Mouse (Mus musculus) small intestine, adult 2 months (tissue): ENCODE measurements at regions not wholly inside any gene's neighbourhood (a gene's known extent, or its start where the extent isn't known, plus 50 kb on each side); places are given as distances from the start of the nearest gene placed in this dataset.

Source experiments
- H3K27ac ChIP-seq: fragments of 200-500 bp; 2 replicates; pipeline ENCODE4 v1.5.1; 2012; ENCODE audit warnings: low read depth, low read length, control low read depth, inconsistent platforms; ENCODE audit not compliant: insufficient read depth
- H3K27me3 ChIP-seq: fragments of 200-500 bp; 2 replicates; pipeline ENCODE4 v1.6.1; 2012; ENCODE audit warnings: mild to moderate bottlenecking, moderate library complexity, low read length, inconsistent platforms; ENCODE audit not compliant: control insufficient read depth, insufficient read depth
- H3K36me3 ChIP-seq: fragments of 200-500 bp; 2 replicates; pipeline ENCODE4 v1.6.1; 2012; ENCODE audit warnings: mild to moderate bottlenecking, low read length, control low read depth, inconsistent platforms; ENCODE audit not compliant: control insufficient read depth, insufficient read depth
- H3K4me1 ChIP-seq: fragments of 200-500 bp; 2 replicates; pipeline ENCODE4 v1.6.1; 2012; ENCODE audit warnings: low read length, inconsistent platforms, mixed read lengths; ENCODE audit not compliant: control insufficient read depth, insufficient read depth, insufficient read length
- H3K4me3 ChIP-seq: fragments of 200-500 bp; 2 replicates; pipeline ENCODE4 v1.5.1; 2012; ENCODE audit warnings: low read depth, mild to moderate bottlenecking, control low read depth, inconsistent platforms, low read length, moderate library complexity
- CTCF ChIP-seq: fragments of 200-500 bp; IDR thresholded peaks from 2 replicates; pipeline ENCODE4 v1.5.1; 2012; ENCODE audit warnings: low read depth, mild to moderate bottlenecking, control low read depth, inconsistent platforms, low read length, moderate library complexity, mixed read lengths; ENCODE audit not compliant: insufficient replicate concordance, insufficient read length; ENCODE audit errors: extremely low read depth
- POLR2A ChIP-seq: fragments of 200-500 bp; IDR thresholded peaks from 2 replicates; pipeline ENCODE4 v1.6.1; 2012; ENCODE audit warnings: low read depth, mild to moderate bottlenecking, control low read depth, inconsistent platforms, low read length, moderate library complexity
- WGBS: fragments of 180-500 bp; shearing (Covaris S2); methylation state at CpG from one replicate; pipeline ENCODE4 v1.1.7; 2018; 5-methylcytosine and 5-hydroxymethylcytosine counted together

GRCm38 (mm10) chr17:10033510-10033909 lies 286.1 kb downstream of the Qk start:
- Histone ChIP-seq H3K36me3 (no peaks in the 10 kb centered on the region), H3K4me1 (no peaks in the 10 kb centered on the region), H3K27me3 (no peaks in the 10 kb centered on the region), H3K4me3 (no peak overlapping the region), H3K27ac (no peak overlapping the region)
- 64% methylated on average over 4 of the region's 4 CpGs for WGBS
- TF ChIP-seq POLR2A, result no peak
- TF ChIP-seq CTCF, result no peak

GRCm38 (mm10) chr17:10031033-10031432 lies 288.6 kb downstream of the Qk start:
- no peak overlapping the region for H3K4me3 ChIP-seq
- H3K36me3 ChIP-seq, result no peaks in the 10 kb centered on the region
- TF ChIP-seq CTCF (no peak), POLR2A (no peak)
- WGBS, result 60% methylated on average over 3 of the region's 3 CpGs
- no peak overlapping the region for H3K27ac ChIP-seq
- no peaks in the 10 kb centered on the region for H3K27me3 ChIP-seq
- H3K4me1 ChIP-seq, result no peaks in the 10 kb centered on the region

GRCm38 (mm10) chr17:10026770-10027169 lies 292.9 kb downstream of the Qk start:
- Histone ChIP-seq H3K4me1 (no peaks in the 10 kb centered on the region), H3K27me3 (no peaks in the 10 kb centered on the region), H3K27ac (no peak overlapping the region), H3K4me3 (no peak overlapping the region), H3K36me3 (no peaks in the 10 kb centered on the region)
- no peak for TF ChIP-seq POLR2A
- TF ChIP-seq CTCF, result no peak

- 88% methylated on average over 5 of the region's 5 CpGs for WGBS
- no peak overlapping the region for H3K4me3 ChIP-seq
Measured at GRCm38 (mm10) chr17:10025212-10025611, 294.4 kb downstream of the Qk start.

GRCm38 (mm10) chr17:10024323-10024722 lies 295.3 kb downstream of the Qk start:
- H3K27ac ChIP-seq, result no peak overlapping the region
- H3K36me3 ChIP-seq, result no peaks in the 10 kb centered on the region
- H3K4me1 ChIP-seq, result no peaks in the 10 kb centered on the region
- no peaks in the 10 kb centered on the region for H3K27me3 ChIP-seq
- H3K4me3 ChIP-seq, result no peak overlapping the region
- no peak for TF ChIP-seq POLR2A
- no peak for TF ChIP-seq CTCF

More at GRCm38 (mm10) chr17:10025212-10025611, 294.4 kb downstream of the Qk start:
- no peak for TF ChIP-seq CTCF
- TF ChIP-seq POLR2A, result no peak
- H3K36me3 ChIP-seq, result no peaks in the 10 kb centered on the region
- H3K4me1 ChIP-seq, result no peaks in the 10 kb centered on the region
- no peak overlapping the region for H3K27ac ChIP-seq
- no peaks in the 10 kb centered on the region for H3K27me3 ChIP-seq

- TF ChIP-seq CTCF (no peak), POLR2A (no peak)
- Histone ChIP-seq H3K36me3 (no peaks in the 10 kb centered on the region), H3K4me1 (no peaks in the 10 kb centered on the region), H3K4me3 (no peak overlapping the region), H3K27me3 (no peaks in the 10 kb centered on the region), H3K27ac (no peak overlapping the region)
- 79% methylated on average over 3 of the region's 3 CpGs for WGBS
Measured at GRCm38 (mm10) chr17:10012161-10012560, 307.5 kb downstream of the Qk start.

GRCm38 (mm10) chr17:10011728-10012127 lies 307.9 kb downstream of the Qk start:
- Histone ChIP-seq H3K4me1 (no peaks in the 10 kb centered on the region), H3K4me3 (no peak overlapping the region), H3K27me3 (no peaks in the 10 kb centered on the region), H3K27ac (no peak overlapping the region), H3K36me3 (no peaks in the 10 kb centered on the region)
- WGBS, result 86% methylated on average over 8 of the region's 8 CpGs
- TF ChIP-seq POLR2A, result no peak
- no peak for TF ChIP-seq CTCF
